Mouse (Mus musculus) embryonic fibroblast, embryonic 13.5 days (primary cell): ENCODE data around the gene Phldb3. TPM values are rescaled to one million over a fixed set of nuclear protein-coding genes. Genes with fewer than 3 reads are reported as not detected.
A peak's percentile ranks its signal among the peaks of the same experiment; 100 is the strongest.

ENCODE experiments used
- H3K27ac ChIP-seq: 2 replicates; pipeline ENCODE4 v1.5.1; 2012; ENCODE audit warnings: low read length, control low read depth, inconsistent platforms; ENCODE audit not compliant: insufficient read depth
- H3K4me1 ChIP-seq: 2 replicates; pipeline ENCODE4 v1.6.1; 2011; ENCODE audit warnings: low read length; ENCODE audit not compliant: control insufficient read depth, insufficient read depth
- H3K4me3 ChIP-seq: 2 replicates; pipeline ENCODE4 v1.5.1; 2011; ENCODE audit warnings: mild to moderate bottlenecking, control low read depth, low read length; ENCODE audit not compliant: insufficient read depth
- CTCF ChIP-seq: IDR thresholded peaks from 2 replicates; pipeline ENCODE4 v1.5.1; 2011; ENCODE audit warnings: mild to moderate bottlenecking, control low read depth, low read length, moderate library complexity, borderline replicate concordance; ENCODE audit not compliant: insufficient read depth
- POLR2A ChIP-seq: IDR thresholded peaks from 2 replicates; pipeline ENCODE4 v1.6.1; 2011; ENCODE audit warnings: low read depth, mild to moderate bottlenecking, control low read depth, low read length, moderate library complexity
- polyA plus RNA-seq: library from polyadenylated mRNA; stranded (reverse); fragments of >200 nt; gene quantifications from 2 replicates; pipeline ENCODE4 v1.2.4, GENCODE M21; 2011; ENCODE audit warnings: low read depth; ENCODE audit not compliant: missing spikeins, insufficient read length

The Phldb3 gene
- polyA plus RNA-seq, 1 experiment: 0.76 TPM

DNA sequence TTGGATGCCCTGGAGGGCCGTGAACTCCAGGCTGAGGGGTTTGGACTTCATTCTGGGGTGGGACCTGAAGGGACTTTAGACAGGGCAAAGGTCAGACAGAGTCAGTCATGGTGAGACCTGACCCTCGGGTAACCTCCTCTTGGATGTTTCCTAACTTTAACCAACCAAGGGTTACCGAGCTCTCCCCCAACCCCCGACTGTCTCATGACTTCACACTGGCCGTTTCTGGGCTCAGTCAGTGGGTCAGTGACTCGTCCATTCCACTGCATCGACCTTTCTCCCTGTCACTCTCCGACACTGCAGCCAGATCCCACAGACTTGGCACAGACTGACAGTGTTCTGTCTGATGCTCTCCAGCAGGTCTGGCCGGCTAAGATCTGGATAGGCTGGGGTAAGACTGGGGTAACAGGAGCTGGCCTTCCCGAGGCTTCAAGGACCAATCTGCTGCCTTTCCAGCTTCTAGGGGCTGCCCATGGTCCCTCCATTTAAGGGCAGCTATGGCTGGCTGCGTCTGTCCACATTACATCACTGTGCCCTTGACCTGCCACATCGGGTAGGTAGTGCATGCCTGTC lies 36.3 kb upstream of the Phldb3 start:
- no peak for TF ChIP-seq POLR2A
- no peak for TF ChIP-seq CTCF
- Histone ChIP-seq H3K4me3 (no peak overlapping the region), H3K4me1 (no peaks in the 10 kb centered on the region), H3K27ac (no peak overlapping the region)

DNA sequence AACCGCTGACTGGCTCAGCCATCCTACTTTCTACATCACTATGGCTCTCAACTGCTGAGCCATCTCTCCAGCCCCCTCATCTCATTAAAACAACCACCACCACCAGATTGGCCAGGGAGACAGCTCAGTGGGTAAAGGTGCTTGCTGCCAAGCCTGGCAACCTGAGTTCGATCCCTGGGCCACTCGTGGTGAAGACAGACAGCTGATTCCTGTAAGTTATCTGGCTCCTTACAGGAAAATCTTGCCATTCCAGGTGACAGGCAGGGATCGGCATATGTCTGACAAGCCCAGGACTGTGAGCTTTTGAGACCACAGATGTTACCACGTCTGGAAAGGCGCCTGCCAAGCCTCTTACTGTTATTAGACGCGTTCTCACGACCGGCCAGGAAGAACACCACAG lies 32.8 kb upstream of the Phldb3 start:
- Histone ChIP-seq H3K4me1 (no peaks in the 10 kb centered on the region), H3K27ac (no peak overlapping the region), H3K4me3 (no peak overlapping the region)
- TF ChIP-seq POLR2A (no peak), CTCF (no peak)

DNA sequence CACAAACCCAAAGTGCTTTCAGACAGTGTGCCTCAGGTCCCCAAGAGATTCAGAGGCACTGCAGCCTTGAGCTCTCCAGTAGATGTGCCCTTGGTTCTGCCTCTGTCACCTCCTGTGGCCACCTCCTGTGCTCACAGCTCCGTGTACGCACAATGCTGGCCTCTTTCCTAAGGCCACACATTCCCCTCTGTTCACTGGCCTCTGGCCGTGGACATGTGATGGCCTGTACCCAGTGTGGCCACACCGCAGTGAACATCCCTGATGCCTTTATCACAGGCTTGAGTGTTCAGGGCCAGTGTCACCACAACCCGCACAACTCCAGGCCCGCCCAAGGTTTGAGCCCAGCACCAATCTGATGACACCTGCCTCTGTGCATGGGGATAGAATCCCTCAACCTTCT lies 25.7 kb upstream of the Phldb3 start:
- no peak overlapping the region for H3K4me3 ChIP-seq
- TF ChIP-seq POLR2A: no peak
- no peak for TF ChIP-seq CTCF
- H3K4me1 ChIP-seq: no peaks in the 10 kb centered on the region

DNA sequence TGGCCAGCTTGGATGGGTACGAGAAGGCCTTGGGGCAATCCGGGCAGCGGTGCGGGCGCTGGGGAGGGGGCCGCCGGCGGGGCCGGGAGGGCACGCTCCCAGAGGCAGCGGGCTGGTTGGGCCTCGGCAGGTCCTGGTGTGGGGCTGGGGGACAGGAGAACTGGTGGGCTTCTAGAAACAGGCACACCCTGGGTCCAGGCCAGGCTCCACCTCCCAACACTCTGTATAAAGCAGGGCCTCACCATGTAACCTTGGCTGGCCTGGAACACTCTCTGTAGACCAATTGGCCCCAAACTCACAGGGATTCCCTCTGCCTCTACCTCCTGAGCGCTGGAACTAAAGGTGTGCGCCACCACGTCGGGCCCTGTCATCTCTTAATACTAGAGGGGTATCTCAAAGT lies 24.6 kb upstream of the Phldb3 start:
- H3K27ac ChIP-seq: no peak overlapping the region
- no peaks in the 10 kb centered on the region for H3K4me1 ChIP-seq
- H3K4me3 ChIP-seq: no peak overlapping the region
- TF ChIP-seq CTCF (no peak), POLR2A (no peak)

More for the DNA sequence above, 25.7 kb upstream of the Phldb3 start:
- no peak overlapping the region for H3K27ac ChIP-seq

DNA sequence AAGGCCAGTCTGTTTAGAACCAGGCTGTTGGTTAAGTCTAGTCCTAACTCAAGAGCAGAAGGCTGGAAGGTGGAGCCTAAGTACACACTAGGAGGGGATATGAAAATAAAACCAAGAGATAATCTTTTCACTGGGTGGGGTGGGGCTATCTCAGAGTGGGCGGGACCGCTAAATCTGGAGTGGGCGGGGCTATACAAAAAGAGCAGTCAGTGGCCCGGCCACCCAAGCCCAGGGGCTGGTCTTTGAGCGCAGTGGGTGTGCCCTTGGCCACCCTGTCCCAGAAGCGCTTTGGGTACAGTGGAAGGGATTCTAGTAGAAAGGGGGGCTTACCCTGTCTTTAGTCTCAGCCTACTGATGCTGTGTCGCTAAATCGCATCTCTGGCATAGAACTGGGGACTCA lies 23.7 kb upstream of the Phldb3 start:
- H3K27ac ChIP-seq: no peak overlapping the region
- no peak for TF ChIP-seq POLR2A
- no peak for TF ChIP-seq CTCF

DNA sequence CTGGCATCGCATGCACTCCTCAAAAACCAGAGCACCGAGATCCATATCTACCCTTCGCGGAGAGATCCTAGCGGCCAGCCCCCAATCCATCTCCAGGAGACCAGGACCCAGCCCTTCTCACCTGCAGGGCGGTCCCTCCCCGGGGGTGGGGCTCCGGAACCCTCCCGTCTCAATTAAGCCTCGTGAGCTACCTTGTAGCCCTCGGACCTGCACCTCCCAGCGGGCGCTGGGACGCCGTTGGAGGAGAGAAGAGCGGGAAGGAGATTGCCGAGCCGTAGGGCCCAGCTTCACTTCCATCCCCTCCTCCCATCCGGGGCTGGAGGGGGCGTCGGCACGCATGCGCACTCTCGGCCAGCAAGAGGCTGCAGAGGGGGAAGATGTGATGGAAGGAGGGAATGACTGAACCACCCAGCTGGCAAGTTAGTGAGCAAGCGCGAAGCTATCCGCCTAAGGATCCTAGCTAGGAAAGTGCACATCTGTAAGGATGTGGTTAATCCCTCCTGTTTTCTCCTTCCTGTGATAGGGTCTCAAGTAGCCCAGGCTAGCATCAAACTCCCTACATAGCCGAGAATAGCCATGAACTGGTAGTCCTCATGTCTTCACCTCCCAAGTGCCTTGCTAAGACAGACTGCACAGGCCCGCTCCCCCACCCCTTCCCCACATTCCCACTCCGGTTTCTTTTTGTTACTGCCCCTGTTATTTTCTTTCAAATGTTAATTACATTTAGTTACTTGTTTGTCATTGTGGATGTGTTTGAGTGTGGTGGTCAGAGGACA lies 23.0 kb upstream of the Phldb3 start, which contains the start of the genes Ethe1 and Zfp575:
Gene Ethe1, plus strand, starts transcription at position 214 of the 776 bp plus-strand sequence.
Gene Zfp575, minus strand, starts transcription at position 312 of the 776 bp plus-strand sequence.
- Histone ChIP-seq H3K4me3 (peak within 1 kb of the TSS; percentile 41), H3K4me1 (no peaks in the 10 kb centered on the region), H3K27ac (no peak within 1 kb of the TSS)
- TF ChIP-seq CTCF (no peak), POLR2A (peak; percentile 80)

More for the DNA sequence above, 23.7 kb upstream of the Phldb3 start:
- peak overlapping the region; percentile 41 for H3K4me3 ChIP-seq
- no peaks in the 10 kb centered on the region for H3K4me1 ChIP-seq

DNA sequence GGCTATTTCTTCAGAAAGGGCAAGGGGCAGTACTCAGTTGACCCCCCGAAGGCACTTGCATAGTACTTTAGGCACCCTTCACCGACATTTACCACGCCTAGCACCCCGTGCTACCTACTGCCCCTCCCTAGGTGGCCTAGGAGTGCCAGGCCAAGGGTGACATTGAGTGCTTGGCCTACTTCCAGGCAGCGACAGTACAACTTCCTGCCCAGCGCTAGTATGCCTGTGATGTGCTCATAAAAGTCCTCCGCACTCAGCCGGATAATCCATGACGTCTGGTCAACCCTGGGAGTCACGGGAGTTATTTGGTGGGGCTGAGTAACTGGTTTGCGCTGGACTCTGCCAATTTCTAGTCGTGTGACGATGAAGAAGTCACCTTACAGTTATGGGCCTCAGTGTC lies 22.2 kb upstream of the Phldb3 start:
- Histone ChIP-seq H3K4me1 (0 out of 2 replicates have a peak, but pooled peaks cover 1% of the 10 kb centered on the region), H3K27ac (no peak overlapping the region), H3K4me3 (no peak overlapping the region)
- TF ChIP-seq CTCF: no peak
- no peak for TF ChIP-seq POLR2A

DNA sequence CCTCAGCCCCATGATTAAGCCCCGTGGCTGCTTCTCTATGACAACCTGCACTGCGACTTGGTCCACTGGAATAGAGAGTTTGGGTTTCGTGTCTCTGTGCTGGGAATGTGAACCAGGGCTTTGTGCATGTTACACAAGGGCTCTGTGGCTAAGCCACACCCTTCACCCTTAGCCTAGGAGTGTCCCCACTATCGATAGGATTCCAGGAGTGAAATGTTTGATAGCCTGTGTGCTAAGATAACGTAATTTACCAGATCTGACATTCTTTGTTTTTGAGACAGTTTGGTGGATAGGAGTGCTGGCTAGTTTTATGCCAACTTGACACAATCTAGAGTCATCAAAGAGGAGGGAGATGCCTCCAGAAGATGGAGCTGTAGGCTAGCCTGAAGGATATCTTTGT lies 18.8 kb upstream of the Phldb3 start:
- 0 out of 2 replicates have a peak, but pooled peaks cover 2% of the 10 kb centered on the region for H3K4me1 ChIP-seq
- H3K4me3 ChIP-seq: no peak overlapping the region
- no peak overlapping the region for H3K27ac ChIP-seq
- TF ChIP-seq POLR2A (no peak), CTCF (no peak)

DNA sequence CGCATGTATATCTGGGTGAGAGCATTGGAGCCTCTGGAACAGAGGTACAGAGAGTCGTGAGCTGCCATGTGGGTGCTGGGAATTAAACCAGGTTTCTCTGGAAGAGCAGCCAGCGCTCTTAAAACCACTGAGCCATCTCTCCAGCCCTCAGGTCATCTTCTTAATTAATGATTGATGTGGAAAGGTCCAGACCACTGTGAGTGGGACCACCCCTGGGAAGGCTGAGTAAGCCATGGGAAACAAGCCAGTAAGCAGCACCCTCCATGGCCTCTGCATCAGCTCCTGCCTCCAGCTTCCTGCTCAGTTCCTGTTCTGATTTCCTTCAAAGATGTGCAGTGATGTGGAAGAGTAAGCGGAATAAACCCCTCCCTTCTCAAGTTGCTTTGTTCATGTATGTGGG lies 18.4 kb upstream of the Phldb3 start:
- no peak for TF ChIP-seq POLR2A
- TF ChIP-seq CTCF: no peak
- Histone ChIP-seq H3K4me3 (no peak overlapping the region), H3K27ac (no peak overlapping the region), H3K4me1 (0 out of 2 replicates have a peak, but pooled peaks cover 2% of the 10 kb centered on the region)

DNA sequence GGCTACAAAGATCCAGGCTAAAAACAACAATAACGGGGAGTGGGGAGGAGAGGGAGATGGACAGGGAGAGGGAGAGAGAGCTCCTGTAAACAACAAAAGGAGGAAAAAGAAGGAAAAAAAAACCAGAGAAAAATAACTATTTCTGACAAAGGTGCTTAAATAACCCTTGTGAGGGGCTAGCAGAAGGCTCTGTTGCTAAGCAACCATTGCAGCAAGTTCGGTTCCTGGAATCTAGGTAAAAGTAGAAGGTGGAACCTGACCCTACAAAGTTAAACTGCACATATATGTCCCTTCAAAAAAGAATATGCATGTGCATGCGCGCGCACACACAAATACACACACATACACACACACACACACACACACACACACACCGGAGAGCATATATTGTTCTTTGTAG lies 17.8 kb upstream of the Phldb3 start:
- Histone ChIP-seq H3K27ac (no peak overlapping the region), H3K4me1 (0 out of 2 replicates have a peak, but pooled peaks cover 2% of the 10 kb centered on the region), H3K4me3 (no peak overlapping the region)
- TF ChIP-seq CTCF: no peak
- TF ChIP-seq POLR2A: no peak
